Mouse (Mus musculus): ENCODE results near the gene Htra2. TPM values are rescaled to one million over a fixed set of nuclear protein-coding genes. Genes with fewer than 3 reads are reported as not detected.

The Htra2 gene
- polyA plus RNA-seq, 1 experiment = 30.9 TPM

DNA sequence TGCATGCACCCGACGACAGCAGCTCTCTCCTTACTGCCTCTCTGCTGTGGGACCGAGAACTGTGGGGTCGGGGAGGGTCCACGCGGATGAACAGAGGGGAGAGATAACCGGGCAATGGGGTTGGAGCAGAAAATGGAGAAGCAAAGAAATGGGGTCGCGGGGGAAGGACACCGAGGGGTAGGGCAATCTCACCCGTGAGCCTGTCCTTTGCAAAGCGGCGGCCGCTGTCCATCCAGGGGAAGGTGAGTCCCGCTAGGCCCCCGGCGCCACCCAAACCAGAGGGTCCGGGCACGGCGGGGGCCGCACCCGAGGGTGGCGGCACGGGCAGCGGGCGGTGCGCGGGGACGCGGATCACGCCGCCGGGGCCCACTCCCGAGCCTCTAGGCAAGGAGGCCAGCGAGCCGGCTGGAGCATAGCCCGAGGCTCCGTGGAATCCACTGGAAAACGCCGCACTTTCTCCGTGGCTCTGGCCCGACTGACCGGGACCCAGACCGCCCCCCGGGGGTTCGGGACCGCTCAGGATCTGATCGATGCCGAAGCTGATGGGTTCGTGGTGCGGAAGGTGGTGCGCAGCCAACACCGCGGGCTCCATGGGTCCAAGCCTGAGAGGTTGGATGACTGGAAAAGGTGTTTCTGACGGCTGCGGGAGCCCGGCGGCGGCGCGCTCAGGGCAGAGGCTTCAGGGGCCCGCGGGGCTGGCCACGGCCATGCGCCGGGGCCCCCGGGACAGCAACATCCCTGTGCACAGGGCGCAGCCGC is 14.6 kb upstream of the Htra2 start:
- H3K36me3 ChIP-seq (ENCODE audit: control insufficient read depth, insufficient read depth, low read length) = no peaks in the 10 kb centered on the region
- H3K4me3 ChIP-seq (ENCODE audit: control insufficient read depth, low read depth, low read length) = peak overlapping the region; percentile 6; the same call in 1 of the 2 replicates
- peaks cover 12% of the 10 kb centered on the region for H3K4me1 ChIP-seq (ENCODE audit: control insufficient read depth, insufficient read depth, low read length)
- peaks cover 3% of the 10 kb centered on the region; the same call in 1 of the 2 replicates for H3K27me3 ChIP-seq (ENCODE audit: control insufficient read depth, insufficient read depth, low read length)
- no peak for TF ChIP-seq CTCF (IDR thresholded peaks at IDR 0.05; ENCODE audit: control insufficient read depth, insufficient read depth, insufficient replicate concordance, low read depth, low read length)
- no peak for TF ChIP-seq POLR2A (IDR thresholded peaks at IDR 0.05; ENCODE audit: control insufficient read depth, low read depth, low read length)
- no peak overlapping the region for H3K27ac ChIP-seq (ENCODE audit: control insufficient read depth, insufficient read depth, low read depth, low read length)

GRCm38 (mm10) chr6:83068706-83069487 is 13.8 kb upstream of the Htra2 start:
- Histone ChIP-seq H3K36me3 (ENCODE audit: control insufficient read depth, insufficient read depth, low read length) (no peaks in the 10 kb centered on the region), H3K4me1 (ENCODE audit: control insufficient read depth, insufficient read depth, low read length) (peaks cover 12% of the 10 kb centered on the region), H3K27ac (ENCODE audit: control insufficient read depth, insufficient read depth, low read depth, low read length) (no peak overlapping the region), H3K4me3 (ENCODE audit: control insufficient read depth, low read depth, low read length) (no peak overlapping the region; the same call in 1 of the 2 replicates), H3K27me3 (ENCODE audit: control insufficient read depth, insufficient read depth, low read length) (peaks cover 3% of the 10 kb centered on the region; the same call in 1 of the 2 replicates)
- TF ChIP-seq CTCF (IDR thresholded peaks at IDR 0.05; ENCODE audit: control insufficient read depth, insufficient read depth, insufficient replicate concordance, low read depth, low read length) (no peak), POLR2A (IDR thresholded peaks at IDR 0.05; ENCODE audit: control insufficient read depth, low read depth, low read length) (no peak)

DNA sequence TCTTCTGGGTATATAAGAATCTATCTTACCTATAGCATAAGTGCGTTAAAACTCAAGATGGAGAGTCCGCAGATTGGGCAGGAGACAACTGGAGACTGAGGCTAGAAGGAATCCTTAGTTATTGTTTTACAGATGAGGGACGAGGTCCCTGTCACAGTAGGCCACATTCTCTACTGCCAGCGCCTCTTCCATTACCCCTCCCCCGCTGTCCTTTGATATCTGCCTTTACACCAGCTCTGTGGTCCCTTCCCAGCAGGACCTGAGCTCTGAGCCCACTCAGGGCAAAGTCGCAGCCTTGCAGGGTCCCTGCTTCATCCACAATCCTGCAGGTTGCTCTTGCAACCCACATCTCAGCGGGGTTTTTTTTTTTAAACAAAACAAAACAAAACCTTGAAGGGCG is 13.1 kb upstream of the Htra2 start:
- Histone ChIP-seq H3K4me3 (ENCODE audit: control insufficient read depth, low read depth, low read length) (no peak overlapping the region), H3K4me1 (ENCODE audit: control insufficient read depth, insufficient read depth, low read length) (peaks cover 12% of the 10 kb centered on the region), H3K27me3 (ENCODE audit: control insufficient read depth, insufficient read depth, low read length) (peaks cover 3% of the 10 kb centered on the region; the same call in 1 of the 2 replicates), H3K36me3 (ENCODE audit: control insufficient read depth, insufficient read depth, low read length) (no peaks in the 10 kb centered on the region), H3K27ac (ENCODE audit: control insufficient read depth, insufficient read depth, low read depth, low read length) (no peak overlapping the region)
- TF ChIP-seq POLR2A (IDR thresholded peaks at IDR 0.05; ENCODE audit: control insufficient read depth, low read depth, low read length) = no peak
- TF ChIP-seq CTCF (IDR thresholded peaks at IDR 0.05; ENCODE audit: control insufficient read depth, insufficient read depth, insufficient replicate concordance, low read depth, low read length) = no peak

DNA sequence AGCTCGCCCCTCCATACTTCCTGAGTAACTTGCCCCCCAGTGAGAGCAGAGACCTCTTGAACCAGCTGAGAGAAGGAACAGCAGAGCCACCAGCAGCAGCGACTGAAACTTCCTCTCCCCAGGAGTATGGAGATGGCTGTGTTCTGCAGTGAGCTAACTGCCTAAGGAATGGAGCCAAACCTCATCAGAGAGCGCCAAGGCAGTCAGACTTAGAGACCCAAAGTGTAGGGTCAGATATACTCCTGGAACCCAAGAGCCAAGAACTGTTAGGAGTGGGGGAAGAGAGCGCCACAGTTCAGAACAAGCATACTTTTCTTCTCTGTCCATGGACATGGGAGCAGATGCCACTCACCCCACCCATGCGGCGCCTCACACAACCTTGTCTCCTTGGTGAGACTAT is 11.4 kb upstream of the Htra2 start:
- Histone ChIP-seq H3K36me3 (ENCODE audit: control insufficient read depth, insufficient read depth, low read length) (no peaks in the 10 kb centered on the region), H3K4me1 (ENCODE audit: control insufficient read depth, insufficient read depth, low read length) (peaks cover 11% of the 10 kb centered on the region), H3K27ac (ENCODE audit: control insufficient read depth, insufficient read depth, low read depth, low read length) (no peak overlapping the region), H3K4me3 (ENCODE audit: control insufficient read depth, low read depth, low read length) (no peak overlapping the region), H3K27me3 (ENCODE audit: control insufficient read depth, insufficient read depth, low read length) (peaks cover 3% of the 10 kb centered on the region; the same call in 1 of the 2 replicates)
- TF ChIP-seq POLR2A (IDR thresholded peaks at IDR 0.05; ENCODE audit: control insufficient read depth, low read depth, low read length) (no peak), CTCF (IDR thresholded peaks at IDR 0.05; ENCODE audit: control insufficient read depth, insufficient read depth, insufficient replicate concordance, low read depth, low read length) (no peak)

- Histone ChIP-seq H3K27ac (ENCODE audit: control insufficient read depth, insufficient read depth, low read depth, low read length) (no peak overlapping the region), H3K27me3 (ENCODE audit: control insufficient read depth, insufficient read depth, low read length) (peaks cover 2% of the 10 kb centered on the region; the same call in 1 of the 2 replicates), H3K36me3 (ENCODE audit: control insufficient read depth, insufficient read depth, low read length) (no peaks in the 10 kb centered on the region), H3K4me3 (ENCODE audit: control insufficient read depth, low read depth, low read length) (no peak overlapping the region), H3K4me1 (ENCODE audit: control insufficient read depth, insufficient read depth, low read length) (peaks cover 9% of the 10 kb centered on the region)
- TF ChIP-seq CTCF (IDR thresholded peaks at IDR 0.05; ENCODE audit: control insufficient read depth, insufficient read depth, insufficient replicate concordance, low read depth, low read length) (no peak), POLR2A (IDR thresholded peaks at IDR 0.05; ENCODE audit: control insufficient read depth, low read depth, low read length) (no peak)
Observed at GRCm38 (mm10) chr6:83065995-83066394, 10.9 kb upstream of the Htra2 start.

GRCm38 (mm10) chr6:83058725-83059124 is 3.7 kb upstream of the Htra2 start:
- Histone ChIP-seq H3K27ac (ENCODE audit: control insufficient read depth, insufficient read depth, low read depth, low read length) (no peak overlapping the region), H3K4me3 (ENCODE audit: control insufficient read depth, low read depth, low read length) (no peak overlapping the region), H3K27me3 (ENCODE audit: control insufficient read depth, insufficient read depth, low read length) (no peaks in the 10 kb centered on the region), H3K36me3 (ENCODE audit: control insufficient read depth, insufficient read depth, low read length) (no peaks in the 10 kb centered on the region), H3K4me1 (ENCODE audit: control insufficient read depth, insufficient read depth, low read length) (peaks cover 5% of the 10 kb centered on the region)
- TF ChIP-seq POLR2A (IDR thresholded peaks at IDR 0.05; ENCODE audit: control insufficient read depth, low read depth, low read length) (no peak), CTCF (IDR thresholded peaks at IDR 0.05; ENCODE audit: control insufficient read depth, insufficient read depth, insufficient replicate concordance, low read depth, low read length) (no peak)

- TF ChIP-seq POLR2A (IDR thresholded peaks at IDR 0.05; ENCODE audit: control insufficient read depth, low read depth, low read length) = no peak
- TF ChIP-seq CTCF (IDR thresholded peaks at IDR 0.05; ENCODE audit: control insufficient read depth, insufficient read depth, insufficient replicate concordance, low read depth, low read length) = no peak
- H3K36me3 ChIP-seq (ENCODE audit: control insufficient read depth, insufficient read depth, low read length) = no peaks in the 10 kb centered on the region
- no peak within 1 kb of the TSS for H3K4me3 ChIP-seq (ENCODE audit: control insufficient read depth, low read depth, low read length)
- H3K27ac ChIP-seq (ENCODE audit: control insufficient read depth, insufficient read depth, low read depth, low read length) = no peak within 1 kb of the TSS
- H3K27me3 ChIP-seq (ENCODE audit: control insufficient read depth, insufficient read depth, low read length) = no peaks in the 10 kb centered on the region
- peaks cover 12% of the 10 kb centered on the region for H3K4me1 ChIP-seq (ENCODE audit: control insufficient read depth, insufficient read depth, low read length)
Observed at GRCm38 (mm10) chr6:83057790-83058189, 2.7 kb upstream of the Htra2 start, which contains the start of gene Dqx1. Gene Dqx1 (plus strand): TSS chr6:83057844.
